Mouse (Mus musculus) brain, adult 2 months (tissue): ENCODE results near the gene Sigmar1.
"Not testable (repeated sequence)": the region's sequence is repeated elsewhere in the genome, so short reads cannot be mapped to it uniquely, and the experiment has no call there.

ENCODE experiments used
- DNase-seq: peaks from one replicate; pipeline ENCODE4 v3.0.0; 2011; ENCODE audit warnings: low read depth, low spot score

Gene Sigmar1

DNA sequence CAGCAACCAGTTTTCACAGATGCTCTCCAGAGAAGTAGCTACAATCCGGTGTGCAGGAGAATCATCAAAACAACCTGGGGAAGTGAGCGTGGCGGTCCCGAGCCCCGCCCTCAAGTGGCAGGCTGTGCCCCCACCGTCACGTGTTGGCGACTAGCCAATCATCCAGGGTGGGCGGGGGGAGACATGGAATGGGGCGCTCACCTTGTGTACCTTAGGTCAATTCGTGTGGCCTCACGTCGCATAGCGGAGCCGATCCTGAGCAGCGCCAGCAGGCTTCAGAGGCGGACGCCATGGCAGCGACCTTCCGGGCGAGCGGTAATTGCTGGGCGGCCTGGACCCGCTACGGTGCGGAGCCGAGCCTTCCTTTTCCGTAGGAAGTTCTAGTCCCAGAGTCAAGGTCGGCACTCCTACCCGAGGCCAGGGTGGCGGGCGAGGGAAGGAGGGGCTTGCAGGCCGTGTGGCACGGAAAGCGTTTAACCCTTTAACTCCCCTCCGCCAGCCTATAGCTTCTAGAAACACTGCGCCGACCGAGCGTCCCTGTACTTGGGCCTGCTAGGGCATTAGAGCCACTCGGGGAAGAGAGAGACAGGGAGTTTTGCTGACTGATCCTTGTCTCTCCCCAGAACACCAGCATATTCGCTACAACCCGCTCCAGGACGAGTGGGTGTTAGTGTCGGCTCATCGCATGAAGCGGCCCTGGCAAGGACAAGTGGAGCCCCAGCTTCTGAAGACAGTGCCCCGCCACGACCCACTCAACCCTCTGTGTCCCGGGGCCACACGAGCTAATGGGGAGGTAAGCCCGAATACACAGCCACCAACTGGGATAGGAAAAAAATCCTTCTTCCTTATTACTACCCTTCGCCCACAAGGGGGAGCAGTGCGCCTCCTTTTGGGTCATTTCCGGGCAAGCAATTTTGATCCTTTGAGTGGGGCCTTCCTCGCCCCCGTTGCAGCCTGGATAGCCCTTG lies at the start of gene Sigmar1:
Sigmar1 (minus strand) TSS at position 820 of the 968 bp plus-strand sequence.
- DNase-seq, result peak; percentile 88

- DNase-seq, result peak; percentile 17
Measured at GRCm38 (mm10) chr4:41783197-41783596, 27.2 kb upstream of the Sigmar1 start.

GRCm38 (mm10) chr4:41782711-41783110 lies 26.8 kb upstream of the Sigmar1 start:
- DNase-seq, result not testable (repeated sequence)

DNA sequence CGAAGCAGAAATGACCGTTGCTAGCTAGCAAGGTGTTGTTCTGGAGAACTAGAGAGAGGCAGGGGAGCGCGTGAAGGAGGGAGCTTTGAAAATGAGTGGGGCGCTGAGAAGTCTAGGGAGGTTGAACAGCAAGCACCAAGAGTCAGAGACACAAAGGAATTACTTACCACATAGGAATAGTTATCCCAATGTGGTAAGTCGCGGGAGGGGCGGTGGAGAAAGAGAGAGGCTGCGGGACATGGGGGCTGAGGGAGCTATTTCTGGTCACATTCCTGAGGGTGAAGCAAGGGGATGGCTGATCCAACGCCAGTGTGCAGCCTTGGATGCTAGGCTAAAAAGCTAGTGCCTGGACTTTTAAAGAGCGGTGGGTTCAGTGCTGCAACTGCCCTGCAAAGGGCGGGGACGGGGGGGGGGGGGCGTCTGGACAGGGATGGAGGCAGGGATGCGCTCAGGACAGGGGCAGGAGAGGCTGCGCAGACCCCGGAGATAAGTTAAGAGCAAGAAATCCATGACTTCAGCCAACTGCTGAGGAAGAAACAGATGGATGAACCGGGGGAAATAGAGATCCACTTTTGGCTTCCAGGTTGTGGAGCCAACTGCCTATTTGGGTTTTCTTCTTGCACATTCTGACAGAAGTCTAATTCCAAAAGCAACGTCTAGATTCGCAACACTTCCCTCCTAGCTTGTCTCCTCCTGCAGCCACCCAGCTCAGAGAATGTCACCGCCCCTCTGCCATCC lies 26.0 kb upstream of the Sigmar1 start:
- peak; percentile 68 for DNase-seq

GRCm38 (mm10) chr4:41781271-41781670 lies 25.3 kb upstream of the Sigmar1 start:
- not testable (repeated sequence) for DNase-seq

GRCm38 (mm10) chr4:41775840-41776239 lies 19.9 kb upstream of the Sigmar1 start:
- not testable (repeated sequence) for DNase-seq

- DNase-seq, result peak; percentile 6
Measured at GRCm38 (mm10) chr4:41774506-41774905, 18.5 kb upstream of the Sigmar1 start.

DNA sequence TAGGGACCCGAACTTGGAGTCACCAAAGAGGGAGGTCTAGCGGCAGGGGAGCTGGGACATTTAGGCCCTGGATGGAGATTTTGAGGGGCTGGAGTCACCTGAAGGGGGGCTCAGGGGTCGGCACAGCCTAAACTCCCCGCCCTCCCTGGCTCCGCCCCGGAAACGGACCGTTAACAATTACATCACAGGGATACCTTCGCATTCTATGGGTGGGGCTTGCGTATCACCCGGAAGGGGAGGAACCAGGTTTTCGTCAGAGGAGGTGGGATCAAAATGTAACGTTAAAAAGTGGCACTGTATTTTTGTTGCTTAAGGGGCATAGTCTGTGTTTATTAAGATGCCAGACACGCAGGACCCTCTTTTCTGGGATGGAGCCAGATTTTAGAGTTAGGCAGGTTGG lies 18.0 kb upstream of the Sigmar1 start, which contains the start of gene Ccl27a:
Ccl27a (minus strand) TSS at position 246 of the 400 bp plus-strand sequence.
- DNase-seq, result peak; percentile 93

GRCm38 (mm10) chr4:41773502-41773901 lies 17.5 kb upstream of the Sigmar1 start:
- DNase-seq, result peak; percentile 72

DNA sequence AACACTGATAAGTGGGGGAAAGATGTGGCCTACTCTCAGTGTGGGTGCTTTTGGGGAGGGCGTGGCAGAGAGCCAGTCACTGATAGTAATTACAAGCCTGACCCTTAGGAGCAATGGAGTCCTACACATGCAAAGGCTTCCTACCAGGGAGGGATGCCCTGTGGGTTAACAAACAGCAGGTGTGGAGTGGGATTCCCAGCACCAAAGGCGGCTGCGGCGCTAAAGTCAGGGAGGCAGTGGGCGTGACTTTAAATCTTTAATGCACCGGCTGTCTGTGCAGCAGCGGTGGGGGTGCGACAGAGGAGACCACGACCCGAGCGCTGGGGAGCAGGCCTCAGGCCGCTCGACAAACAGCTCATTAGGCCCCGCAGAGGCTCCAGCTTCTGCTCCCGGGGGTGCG lies 17.0 kb upstream of the Sigmar1 start:
- not testable (repeated sequence) for DNase-seq

DNA sequence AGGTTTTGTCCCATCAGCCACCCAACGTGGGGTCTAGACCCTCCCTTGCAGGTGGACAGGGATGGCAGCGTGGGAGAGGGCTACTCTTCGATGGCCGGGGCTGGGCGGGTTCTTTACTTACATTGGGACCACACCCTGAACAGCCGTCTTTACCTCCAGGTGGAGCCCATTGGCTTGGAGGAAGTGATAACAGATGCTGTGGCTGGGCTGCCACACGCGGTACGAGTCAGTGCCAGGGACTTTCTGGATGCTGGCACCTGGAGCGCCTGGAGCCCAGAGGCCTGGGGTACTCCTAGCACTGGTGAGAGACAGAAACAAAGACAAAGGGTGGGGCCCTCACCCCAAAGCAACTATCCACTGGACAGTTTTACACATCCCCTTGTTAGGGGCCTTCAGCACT lies 11.3 kb upstream of the Sigmar1 start:
- DNase-seq, result not testable (repeated sequence)

DNA sequence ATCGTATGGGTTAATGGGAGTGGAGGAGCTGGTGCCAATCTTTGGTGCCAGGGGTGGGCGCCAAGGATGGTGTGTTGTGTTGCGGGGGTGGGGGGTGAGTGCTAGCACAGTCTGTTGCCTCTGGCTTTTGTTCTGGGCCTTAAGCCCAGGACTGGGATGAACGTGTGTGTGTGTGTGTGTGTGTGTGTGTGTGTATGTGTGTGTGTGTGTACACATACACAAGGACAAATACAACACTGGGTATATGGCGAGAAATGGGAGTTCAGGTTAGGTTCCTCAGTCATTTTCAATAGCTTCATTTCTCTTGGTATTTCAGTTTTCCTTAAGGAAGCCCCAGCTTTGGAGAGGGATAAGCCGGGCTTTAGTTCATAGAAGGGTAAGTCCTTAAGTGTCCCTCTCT lies 7.2 kb upstream of the Sigmar1 start:
- not testable (repeated sequence) for DNase-seq

DNA sequence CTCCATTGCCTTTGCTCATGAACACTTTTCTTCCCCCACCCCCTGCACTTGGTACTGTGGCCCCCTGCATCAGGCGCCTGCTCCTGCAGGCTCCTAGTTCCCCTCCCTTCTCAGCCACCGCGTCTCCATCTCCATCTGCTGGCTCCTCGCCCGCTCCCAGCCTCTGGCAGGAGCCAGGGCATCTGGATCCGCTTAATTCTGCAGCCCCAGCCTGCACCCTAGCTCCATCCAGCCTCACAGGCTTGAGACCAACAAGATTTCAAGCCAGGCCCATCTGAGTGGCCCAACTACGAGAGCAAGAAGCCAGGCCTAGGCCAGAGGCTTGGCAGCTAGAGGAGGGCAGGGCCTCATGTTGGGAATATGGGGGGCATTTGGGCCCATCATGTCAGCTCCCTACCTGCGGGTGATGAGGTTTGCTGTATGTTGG lies 6.7 kb upstream of the Sigmar1 start:
- DNase-seq, result peak; percentile 63

DNA sequence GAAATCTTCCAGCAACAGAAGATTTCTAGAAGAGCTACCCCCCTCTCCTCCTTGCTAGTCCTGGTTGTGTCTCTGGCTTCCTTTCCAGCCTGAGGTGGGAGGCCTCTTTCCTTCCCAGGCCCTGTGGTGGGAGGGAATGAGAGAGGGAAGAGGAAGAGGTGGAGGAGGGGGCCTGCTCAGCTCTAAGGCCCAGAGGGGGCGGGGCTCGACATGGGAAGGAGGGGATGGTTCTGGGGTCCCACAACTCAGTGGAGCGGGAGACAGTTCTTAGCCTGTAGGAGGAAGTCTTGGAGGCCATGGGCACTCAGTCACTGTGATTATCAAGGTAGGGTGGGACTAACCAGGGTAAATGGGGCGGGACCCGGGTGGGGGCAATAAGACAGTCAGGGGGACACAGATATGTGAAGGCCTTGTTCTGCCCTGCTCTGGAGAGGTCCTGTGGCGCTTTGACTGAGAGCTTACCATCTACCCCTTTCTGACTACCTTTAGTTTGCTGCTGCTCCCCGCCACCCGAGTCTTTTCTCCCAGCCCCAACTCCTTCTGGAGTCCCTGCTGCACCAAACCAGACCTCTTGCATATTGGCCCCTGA lies 6.2 kb upstream of the Sigmar1 start:
- DNase-seq, result no peak

DNA sequence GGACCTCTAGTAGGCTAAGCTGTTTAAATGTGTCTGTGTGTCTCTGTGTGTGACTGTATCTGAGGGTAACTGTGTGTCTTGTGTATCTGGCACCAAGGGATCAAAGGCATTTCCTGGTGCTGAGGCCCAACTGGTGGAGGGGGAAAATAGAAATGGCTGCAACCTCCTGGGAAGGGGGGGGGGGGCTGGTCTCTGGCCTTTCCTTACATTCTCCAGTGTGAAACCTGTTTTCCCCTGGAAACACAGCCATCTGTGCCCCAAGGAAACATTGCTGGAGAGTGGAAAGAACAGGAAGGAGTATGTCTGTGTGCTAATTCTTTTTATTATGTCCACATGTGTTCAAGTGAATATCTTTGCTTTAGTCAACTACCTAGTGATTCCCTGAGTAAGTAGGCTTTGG lies 5.7 kb upstream of the Sigmar1 start:
- DNase-seq, result no peak

DNA sequence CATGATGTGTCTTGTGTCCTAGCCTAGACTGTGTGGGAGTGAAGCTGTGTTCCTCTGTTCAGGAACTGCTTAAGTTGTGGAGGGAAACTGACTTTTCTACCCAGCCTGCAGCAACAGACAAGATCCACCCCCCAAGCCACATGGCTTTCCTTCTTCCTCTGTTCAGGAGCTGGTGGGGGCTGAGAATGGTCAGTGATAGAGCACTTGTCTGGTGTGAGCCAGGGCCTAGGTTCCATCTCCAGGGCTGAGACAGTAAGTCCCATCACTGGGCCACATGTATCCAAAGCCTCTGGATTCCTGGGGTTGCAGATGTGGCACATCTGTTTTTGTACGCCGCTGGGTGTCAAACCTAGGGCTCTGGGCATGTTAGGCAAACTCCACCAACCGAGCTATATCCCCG lies 5.0 kb upstream of the Sigmar1 start:
- DNase-seq, result peak; percentile 70

DNA sequence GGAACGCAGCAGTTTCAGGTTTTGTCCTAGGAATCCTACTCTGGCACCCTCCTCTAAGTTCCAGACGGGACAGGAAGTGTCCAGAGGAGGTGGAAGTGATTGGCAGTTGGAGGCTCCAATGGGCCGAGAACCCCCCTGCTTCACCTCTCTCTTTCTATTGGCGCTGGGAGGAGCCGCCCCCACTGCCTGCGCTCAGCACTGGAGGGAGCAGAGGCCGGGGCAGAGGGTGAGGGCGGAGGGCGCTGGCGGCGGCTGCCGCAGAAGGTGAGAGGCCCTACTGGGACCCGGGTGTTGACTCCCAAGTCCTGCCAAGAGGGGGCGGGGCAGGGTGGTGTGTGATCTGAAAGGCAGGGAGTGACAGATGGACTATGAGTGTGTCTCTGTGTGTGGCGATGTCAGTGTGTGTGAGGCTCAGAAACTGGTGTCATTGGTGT lies 4.3 kb upstream of the Sigmar1 start:
- peak; percentile 91 for DNase-seq

- DNase-seq, result no peak
Measured at GRCm38 (mm10) chr4:41759656-41760287, 3.8 kb upstream of the Sigmar1 start.

GRCm38 (mm10) chr4:41759206-41759605 lies 3.2 kb upstream of the Sigmar1 start:
- DNase-seq, result no peak

DNA sequence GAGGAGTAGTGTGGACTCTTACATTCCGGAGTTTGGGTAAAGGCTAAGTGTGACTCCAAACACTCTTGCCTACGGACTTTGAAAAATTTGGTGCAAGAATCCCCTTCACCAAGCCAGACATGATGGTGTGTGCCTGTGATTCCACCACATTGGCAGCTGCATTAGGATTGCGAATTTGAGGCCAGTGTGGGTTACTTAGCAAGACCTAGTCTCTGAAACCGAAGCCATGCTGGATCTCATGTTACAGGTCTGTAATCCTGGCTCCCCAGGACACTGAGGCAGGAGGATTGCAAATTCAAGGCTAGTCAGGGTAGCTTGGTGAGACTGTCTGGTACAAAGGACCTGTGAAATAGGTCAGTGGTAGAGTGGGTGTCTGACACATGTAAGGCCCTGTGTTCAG lies 2.7 kb upstream of the Sigmar1 start:
- no peak for DNase-seq

GRCm38 (mm10) chr4:41758021-41758420 lies 2.1 kb upstream of the Sigmar1 start:
- no peak for DNase-seq
